Mouse (Mus musculus): ENCODE measurements at regions not wholly inside any gene's neighbourhood (a gene's known extent, or its start where the extent isn't known, plus 50 kb on each side); places are given as distances from the start of the nearest gene placed in this dataset.

DNA sequence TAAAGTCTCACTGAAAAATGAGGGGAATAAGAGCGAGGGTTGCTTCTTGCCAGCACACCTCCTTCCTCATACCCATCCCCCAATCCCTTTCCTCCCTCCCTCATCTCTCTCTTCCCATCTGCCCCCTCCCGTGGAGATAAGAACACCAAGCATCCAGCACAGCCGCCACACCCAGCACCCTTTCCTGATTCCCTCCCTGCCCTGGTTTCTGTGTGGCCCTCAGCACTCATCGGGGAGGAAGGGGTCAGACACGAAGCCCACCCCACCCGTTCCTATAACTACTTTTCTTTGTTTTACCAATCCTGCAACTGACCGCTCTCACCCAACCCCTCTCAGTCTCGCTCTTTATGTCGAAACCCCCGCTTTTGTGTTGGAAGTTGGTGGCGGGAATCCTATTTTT lies 137.3 kb downstream of the Rpl14 start:
- TF ChIP-seq POLR2A (IDR thresholded peaks at IDR 0.05; ENCODE audit: borderline replicate concordance, low read depth, low read length) (no peak), CTCF (IDR thresholded peaks at IDR 0.05; ENCODE audit: low read depth, low read length) (no peak)

All from bone marrow macrophage, adult 2 months (primary cell).